Mouse (Mus musculus) heart, adult 8-10 months (tissue): ENCODE data around the gene Usp51. TPM values are rescaled to one million over a fixed set of nuclear protein-coding genes. Genes with fewer than 3 reads are reported as not detected.
"Not testable (repeated sequence)": the region's sequence is repeated elsewhere in the genome, so short reads cannot be mapped to it uniquely, and the experiment has no call there.

Experiments used
- DNase-seq: peaks from one replicate; pipeline ENCODE4 v3.0.0; 2022; ENCODE audit warnings: low spot score
- total RNA-seq, 4 experiments: library from RNA; stranded (reverse); gene quantifications; 2 replicates each; pipeline ENCODE4 v1.2.4; 2022

Gene Usp51
- total RNA-seq: not detected

DNA sequence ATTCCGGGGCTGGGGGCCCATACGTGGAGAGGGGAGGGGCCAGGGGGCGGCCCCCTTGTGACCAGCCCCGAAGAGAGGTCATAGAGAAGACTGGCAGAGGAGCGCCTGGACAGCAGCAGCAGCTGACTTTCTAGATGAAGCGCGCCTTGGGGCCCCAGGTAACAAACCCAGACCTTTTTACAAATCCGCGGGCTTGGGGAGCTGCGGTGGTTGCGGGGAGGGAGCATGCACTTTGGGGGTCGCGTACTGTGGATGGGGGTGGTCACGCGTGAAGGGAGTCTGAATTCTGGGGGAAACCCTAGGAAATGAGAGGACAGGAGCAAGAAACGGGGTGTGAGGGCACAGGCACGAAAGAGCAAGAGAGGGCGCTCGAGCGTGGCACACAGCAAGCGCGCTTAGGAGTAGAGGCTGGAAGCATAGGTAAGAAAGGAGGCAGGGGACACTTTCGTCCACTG lies at the start of gene Usp51:
Gene Usp51, plus strand, starts transcription at position 83 of the 455 bp plus-strand sequence.
- peak; percentile 12 for DNase-seq

DNA sequence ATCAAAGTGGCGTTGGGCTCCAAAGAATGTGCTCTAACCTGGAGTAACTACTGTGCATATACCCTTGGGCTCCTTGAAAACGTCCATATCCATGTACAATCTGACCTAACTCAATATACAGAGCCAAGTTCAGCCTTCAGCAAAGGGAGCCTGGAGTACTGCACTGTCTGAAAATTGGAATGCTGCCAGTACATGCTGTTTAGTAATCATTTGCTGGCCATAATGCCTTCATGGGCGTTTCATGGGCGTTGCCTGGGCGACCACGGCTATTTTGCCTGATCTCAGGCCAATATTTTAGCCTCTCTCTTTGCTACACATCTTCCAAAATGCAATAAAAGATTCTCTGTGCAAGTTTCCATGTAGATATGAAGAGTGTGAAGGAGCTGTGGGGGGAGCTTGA lies 36.7 kb upstream of the Usp51 start:
- no peak for DNase-seq

DNA sequence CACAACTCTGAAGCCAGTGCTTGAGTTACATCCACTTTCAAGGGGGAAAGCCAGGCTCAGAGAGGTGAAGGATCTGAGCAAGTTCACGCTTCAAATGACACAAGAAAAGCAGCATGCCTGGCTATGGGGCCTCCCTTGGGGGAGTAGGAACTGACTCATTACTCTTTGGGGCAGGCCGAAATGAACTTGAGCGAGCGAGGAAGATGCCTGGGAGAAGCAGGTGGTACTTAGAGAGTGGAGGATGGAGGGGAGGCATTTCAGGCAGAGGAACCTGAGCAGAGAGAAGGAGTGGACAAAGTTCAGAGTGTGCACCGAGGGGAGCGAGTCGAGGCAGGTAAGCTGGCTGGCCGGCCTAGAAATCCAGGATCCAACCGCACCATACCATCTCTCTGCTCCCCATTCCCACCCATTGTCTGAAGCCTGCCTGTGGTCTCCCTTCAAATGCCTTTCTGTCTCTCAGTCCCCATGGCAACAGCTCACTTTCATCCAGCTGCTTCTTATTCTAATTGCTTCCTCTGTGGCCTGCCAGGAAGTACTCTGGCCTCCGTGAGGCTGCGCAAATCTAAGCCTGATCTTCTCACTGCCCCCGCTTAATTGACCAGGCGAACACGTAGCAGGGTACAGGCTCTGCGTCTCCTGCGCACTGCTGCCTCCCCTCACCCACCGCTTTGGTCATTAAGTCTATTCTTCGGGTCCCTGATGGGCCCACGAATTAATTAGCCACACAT lies 32.6 kb upstream of the Usp51 start:
- DNase-seq: not testable (repeated sequence)

DNA sequence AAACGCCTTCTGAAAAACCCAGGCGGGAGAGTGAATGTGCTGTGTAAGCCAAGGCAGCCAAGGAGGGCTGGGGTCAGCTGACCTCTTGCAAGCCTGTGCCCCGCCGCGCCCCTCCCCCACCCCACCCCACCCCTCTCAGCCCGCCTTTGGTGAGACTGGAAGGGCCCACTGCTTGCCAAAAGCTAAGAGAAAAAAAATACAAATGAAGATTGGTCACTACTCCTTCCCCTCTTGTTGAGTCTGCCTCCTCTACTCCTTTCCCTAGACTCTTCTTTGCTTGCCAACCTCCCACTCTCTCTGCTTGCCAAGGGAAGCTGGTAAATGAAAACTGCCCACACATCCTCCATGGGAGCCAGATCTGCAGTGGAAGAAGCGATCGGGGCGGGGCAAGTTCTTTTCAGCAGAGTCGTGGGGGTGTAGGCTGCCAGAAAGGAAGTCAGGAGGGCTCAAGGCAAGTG lies 32.0 kb upstream of the Usp51 start:
- DNase-seq: no peak

DNA sequence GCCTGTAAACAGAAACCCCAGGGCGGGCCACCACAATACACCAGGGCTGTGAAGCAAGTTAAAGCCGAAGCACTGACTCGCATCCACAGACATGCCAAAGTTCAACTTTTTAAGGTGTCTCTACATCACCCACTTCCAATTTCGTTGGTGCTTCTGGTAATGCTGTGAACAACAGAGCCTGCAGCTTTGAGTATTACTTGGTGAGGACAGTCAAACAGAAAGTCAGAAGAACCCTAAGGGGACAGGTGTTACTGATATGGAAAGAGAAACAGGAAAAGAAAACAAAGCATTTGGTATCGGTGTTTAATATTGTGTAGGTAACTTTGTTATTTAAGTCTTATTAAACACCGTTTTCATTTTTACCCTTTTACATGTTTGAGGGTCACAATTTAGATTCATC lies 29.7 kb upstream of the Usp51 start:
- DNase-seq: no peak

- no peak for DNase-seq
Measured at GRCm38 (mm10) chrX:152985009-152985408, 21.3 kb upstream of the Usp51 start.

DNA sequence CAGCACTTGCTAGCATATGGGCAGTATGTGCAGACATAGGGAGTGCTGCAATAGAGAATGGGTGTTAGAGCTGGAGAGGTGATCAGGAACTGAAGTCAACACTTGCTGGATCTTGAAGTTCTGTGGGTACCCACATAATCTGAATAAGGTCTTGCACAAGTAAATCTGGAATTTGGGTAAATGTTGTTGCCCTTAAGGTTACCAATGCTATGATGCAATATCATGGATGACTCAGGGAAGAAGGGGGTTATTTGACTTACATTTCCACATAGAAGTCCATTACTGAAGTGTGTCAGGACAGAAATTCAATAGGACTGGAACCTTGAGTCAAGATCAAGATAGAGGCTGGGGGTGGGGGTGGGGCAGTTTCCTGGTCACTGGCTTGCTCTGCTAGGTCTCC lies 16.4 kb upstream of the Usp51 start:
- DNase-seq: not testable (repeated sequence)

DNA sequence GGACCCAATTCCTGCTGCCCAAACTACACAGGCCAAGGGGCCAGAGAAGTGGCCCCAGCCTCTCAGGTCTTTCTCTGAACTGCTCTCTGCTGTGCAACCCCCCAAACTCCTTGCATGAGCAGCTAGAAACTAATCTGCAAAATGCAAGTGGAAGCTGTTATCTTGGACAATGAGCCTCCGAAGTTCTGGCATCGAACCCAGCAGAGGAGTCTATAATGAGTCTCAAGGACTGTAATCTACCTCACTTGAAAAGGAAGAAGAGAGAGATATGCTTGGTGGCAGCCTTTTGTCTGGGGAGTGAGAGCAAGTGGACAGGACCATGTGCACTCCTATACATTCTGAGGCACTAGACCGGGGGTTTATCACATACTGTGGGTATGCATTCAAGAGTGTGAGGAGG lies 10.2 kb upstream of the Usp51 start:
- DNase-seq: not testable (repeated sequence)

DNA sequence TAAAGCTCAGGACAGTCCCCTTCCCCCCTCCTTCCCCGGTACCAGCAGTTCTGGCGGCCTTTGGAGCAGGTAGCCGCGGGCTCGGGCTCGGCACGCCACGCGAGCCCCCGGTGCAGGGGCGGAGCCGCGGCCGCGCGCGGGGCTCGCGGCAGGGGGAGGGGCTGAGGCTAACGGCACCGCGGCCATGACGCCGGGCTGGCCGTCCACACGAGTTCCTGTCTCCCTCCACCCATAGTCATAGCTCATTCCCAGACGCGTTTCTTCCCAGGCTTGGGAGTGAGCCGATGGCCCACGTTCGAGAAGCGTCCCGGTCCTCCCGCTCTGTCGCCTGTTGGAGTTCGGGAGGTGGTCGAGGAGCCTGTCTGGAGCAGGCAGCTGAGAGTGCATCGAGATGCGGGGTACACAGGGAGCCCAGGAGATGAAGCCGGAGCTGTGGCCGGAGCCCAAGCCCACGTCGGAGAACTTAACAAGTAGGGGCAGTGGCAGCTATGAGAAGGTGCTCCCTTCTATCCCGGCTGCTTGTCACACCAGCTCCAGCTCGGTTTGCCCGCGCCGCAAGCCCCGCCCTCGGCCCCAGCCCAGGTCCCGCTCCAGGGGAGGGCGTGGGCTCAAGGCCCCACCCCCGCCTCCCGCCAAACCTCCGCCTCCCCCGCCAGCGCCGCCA lies 884 bp downstream of the Usp51 start:
- peak; percentile 11 for DNase-seq

GRCm38 (mm10) chrX:153007685-153008047 lies 1.4 kb downstream of the Usp51 start:
- DNase-seq: no peak

GRCm38 (mm10) chrX:153025255-153025654 lies 19.0 kb downstream of the Usp51 start:
- not testable (repeated sequence) for DNase-seq

GRCm38 (mm10) chrX:153025709-153026108 lies 19.4 kb downstream of the Usp51 start:
- not testable (repeated sequence) for DNase-seq

DNA sequence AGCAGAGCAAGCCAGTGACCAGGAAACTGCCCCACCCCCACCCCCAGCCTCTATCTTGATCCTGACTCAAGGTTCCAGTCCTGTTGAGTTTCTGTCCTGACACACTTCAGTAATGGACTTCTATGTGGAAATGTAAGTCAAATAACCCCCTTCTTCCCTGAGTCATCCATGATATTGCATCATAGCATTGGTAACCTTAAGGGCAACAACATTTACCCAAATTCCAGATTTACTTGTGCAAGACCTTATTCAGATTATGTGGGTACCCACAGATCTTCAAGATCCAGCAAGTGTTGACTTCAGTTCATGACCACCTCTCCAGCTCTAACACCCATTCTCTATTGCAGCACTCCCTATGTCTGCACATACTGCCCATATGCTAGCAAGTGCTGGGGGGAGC lies 25.3 kb downstream of the Usp51 start:
- DNase-seq: not testable (repeated sequence)

DNA sequence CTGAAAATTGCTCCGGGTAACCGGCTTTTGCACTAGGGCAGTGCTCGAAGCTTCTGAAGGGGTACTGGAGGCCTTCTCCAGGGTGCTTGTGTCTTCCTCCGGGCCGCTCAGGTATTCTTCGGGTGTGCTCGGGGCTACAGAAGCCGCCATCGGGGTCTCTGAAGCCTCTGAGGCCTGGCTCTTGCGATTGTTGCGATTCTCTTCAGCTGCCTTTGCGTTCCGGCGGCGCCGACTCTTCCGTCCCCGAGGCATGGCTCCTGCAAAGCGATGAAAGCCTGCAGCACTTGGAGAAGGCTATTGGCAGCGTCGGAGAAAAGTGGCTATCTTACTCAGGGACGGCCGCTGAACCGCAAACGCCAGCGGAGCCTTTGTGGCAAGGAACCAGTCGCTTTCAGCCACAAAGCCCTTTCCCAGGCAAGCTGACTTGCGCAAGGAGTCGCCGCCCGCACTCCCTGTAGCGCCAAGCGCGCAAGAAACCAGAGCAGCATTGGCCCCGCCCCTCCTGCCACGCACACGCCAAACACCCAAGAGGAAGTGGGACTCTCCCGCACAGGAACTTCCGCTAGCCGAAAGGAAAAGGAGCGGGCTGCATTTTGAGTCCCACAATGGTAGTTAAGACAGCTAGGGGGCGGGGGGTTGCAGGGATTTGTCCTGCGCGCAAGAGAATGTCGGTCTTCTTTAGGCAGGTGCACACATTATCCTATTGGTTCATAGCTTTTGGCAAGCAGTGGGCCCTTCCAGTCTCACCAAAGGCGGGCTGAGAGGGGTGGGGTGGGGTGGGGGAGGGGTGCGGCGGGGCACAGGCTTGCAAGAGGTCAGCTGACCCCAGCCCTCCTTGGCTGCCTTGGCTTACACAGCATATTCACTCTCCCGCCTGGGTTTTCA lies 31.1 kb downstream of the Usp51 start, which contains the start of gene Mageh1:
Gene Mageh1, minus strand, starts transcription at position 489 of the 885 bp plus-strand sequence.
- peak; percentile 54 for DNase-seq

GRCm38 (mm10) chrX:153037972-153038744 lies 31.9 kb downstream of the Usp51 start:
- DNase-seq: not testable (repeated sequence)

Other genes with a start within 250 kb of the Usp51 start
- gene Shroom2, start 237.0 kb upstream of the Usp51 start, total RNA-seq: 1 to 10 TPM; 3.2 to 5.1 (median 3.8) TPM
- gene Gpr143, start 224.5 kb upstream of the Usp51 start, total RNA-seq: not detected
- gene Mageh1, start 31.1 kb downstream of the Usp51 start, total RNA-seq: 10 to 100 TPM in 1 of 4 experiments, 1 to 10 TPM in 3; 6.9 to 11.8 (median 9.3) TPM
- not detected for gene Foxr2, start 112.3 kb downstream of the Usp51 start, total RNA-seq
- gene Rragb, start 133.5 kb downstream of the Usp51 start, total RNA-seq: 1 to 10 TPM; 1.7 to 5.3 (median 2.5) TPM
- gene Klf8, start 231.0 kb downstream of the Usp51 start, total RNA-seq: under 1 TPM; 0.17 to 0.82 (median 0.25) TPM